Mouse (Mus musculus) ovary, adult 18-20 months (tissue): ENCODE measurements around the gene Zfp1.
"Not testable (repeated sequence)": the region's sequence is repeated elsewhere in the genome, so short reads cannot be mapped to it uniquely, and the experiment has no call there.

ENCODE experiments used
- DNase-seq: peaks from one replicate; pipeline ENCODE4 v3.0.0; 2022; ENCODE audit warnings: low spot score, mixed read lengths

The Zfp1 gene

DNA sequence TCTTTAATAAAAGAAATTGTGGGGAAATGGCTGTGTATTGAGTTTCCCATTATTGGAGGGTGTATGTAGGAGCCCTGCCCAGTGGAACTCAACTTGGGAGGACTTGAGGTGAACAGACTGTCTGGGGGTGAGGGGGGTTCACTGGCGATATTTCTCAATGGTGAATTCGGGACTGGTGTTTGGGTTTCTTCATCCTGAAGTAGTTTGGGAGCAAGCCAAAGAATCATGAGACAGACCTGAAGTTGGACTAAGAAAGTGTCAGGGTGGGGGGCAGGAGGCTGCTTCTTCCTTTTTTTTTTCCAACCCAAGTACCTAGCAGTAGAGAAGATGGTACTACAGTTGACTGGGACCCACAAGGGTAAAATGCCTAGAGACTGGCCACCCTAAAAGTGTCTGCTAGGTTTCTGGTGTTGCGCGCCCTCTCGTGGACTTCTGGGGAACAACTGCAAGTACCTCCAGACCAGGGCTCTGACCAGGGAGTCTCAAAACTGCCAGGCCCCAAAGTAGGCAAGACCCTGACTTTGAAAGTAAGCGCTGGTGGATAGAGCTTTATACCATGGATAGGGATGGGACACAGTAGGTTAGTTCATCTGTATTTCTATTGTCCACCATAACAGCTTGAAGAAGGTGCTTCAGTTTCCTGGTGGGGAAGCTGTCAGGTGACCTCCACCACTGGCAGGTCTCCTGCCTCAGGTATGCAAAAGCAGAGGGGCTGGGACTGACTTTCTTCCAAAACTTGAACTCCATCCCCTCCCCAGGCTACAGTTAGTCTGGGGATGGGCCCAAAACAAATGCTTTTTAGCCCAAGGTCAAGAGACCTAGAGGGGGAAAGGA lies 17.3 kb upstream of the Zfp1 start:
- DNase-seq = peak; percentile 38

DNA sequence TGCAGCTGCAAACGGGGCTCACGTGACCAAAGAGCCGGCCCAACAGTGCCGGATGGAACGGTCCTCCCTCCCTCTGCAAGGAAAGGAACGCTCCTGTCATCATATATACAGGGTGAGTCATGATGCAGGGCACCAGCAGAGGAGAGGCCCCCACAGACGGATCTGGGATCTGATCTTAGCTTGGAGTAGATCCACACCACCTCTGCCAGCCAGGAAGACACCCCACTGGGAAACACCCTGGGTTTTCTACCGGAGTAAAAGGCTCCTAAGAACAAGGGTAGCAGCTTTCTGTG lies 16.7 kb upstream of the Zfp1 start:
- DNase-seq = no peak

DNA sequence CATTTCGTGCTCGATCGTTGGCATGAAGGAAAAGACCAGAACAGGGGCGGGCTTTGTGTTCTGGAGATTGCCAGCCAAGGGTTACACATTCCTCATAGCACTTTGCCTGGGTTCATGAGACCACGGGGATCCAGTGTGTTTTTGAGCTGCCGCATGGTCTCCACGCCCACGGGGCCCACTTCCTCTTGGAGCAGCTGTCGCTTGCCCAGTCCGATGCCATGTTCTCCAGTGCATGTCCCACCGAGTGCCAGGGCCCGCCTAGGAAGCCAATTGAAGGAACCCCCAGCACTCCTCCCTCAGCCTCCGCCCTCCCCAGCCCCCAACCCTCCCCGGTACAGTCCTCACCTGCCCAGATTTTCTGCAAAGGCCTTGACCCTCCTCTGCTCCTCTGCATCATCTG lies 16.3 kb upstream of the Zfp1 start:
- no peak for DNase-seq

DNA sequence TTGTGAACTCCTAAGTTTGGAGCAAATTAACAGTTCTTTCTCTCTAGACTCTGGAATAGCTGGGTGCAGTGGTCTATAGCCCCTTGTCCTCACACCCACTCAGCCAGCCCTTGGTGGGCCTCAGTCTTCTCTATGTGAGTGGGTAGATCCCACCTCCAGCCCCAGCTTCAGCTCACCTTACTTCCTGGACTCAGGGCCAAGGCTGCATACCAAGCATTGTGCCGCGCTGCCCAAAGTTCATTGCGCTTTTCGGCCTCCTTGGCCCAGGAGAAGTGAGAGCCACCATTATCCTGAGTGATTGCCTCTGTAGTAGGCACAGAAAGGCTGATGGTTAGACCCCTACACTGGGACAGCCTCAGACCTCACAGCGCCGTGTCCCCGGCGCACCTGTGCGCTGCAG lies 15.3 kb upstream of the Zfp1 start:
- DNase-seq = no peak

DNA sequence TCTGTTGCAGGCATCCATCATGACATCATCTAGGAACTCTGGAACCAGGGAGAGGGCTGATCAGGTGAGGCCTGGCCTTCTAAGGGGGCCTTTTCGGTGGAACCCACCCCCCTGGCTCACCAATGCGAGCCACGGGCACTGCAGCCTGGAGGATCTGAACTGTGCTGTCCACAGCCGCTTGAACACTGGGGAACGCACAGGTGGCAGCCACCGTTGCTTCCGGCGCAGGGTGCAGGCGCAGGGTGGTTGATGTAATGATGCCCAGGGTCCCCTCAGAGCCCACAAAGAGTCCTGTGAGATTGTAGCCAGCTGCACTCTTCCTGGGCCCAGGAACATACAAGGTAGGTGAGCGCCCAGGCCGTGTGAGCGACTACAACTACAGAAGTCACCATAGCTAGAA lies 14.8 kb upstream of the Zfp1 start:
- DNase-seq = no peak

DNA sequence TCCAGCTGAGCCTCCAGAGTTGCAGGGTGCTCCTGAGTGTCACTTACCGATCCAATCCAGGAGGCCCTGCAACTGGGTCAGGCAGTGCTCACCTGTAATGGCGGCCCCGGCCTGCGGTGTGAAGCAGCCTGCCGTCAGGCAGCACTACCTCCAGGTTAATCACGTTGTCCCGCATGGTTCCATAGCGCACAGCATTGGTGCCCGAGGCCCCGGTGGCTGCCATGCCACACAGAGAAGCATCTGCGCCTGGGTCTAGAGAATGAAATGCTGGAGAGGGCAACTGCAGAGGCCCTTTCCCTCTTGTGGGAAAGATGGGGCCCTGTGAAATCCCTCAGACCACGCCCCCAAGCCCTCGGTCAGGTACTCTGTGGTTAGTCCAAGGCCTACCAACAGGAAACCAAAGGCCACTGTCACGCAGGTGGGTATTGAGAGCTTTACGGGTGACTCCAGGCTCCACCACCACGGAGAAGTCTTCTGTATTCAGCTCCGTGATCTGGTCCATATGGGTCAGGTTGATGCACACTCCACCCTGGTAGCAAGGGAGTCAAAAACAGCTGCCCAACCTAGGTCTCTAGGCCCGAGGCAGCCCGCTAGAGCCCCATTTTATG lies 14.2 kb upstream of the Zfp1 start:
- DNase-seq = no peak

DNA sequence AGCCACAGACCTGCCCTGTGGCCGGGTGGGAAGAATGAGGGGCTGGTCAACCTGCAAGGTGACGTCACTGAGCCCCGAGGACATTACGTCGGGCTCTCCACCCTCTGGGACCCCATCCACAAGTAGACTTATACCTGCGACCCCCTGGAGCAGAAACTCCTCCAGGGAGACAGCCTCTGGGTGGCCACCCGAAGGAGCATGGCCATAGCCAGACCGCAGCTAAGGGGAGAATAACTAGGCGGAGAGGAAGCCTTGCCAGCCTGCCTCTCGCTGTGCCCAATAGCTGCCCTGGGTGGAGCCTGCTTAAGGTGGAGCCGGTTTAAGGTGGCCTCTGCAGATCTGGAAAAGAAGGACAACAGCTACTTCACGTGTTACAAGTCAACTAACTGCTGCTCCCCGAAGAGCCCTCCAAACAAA lies 13.1 kb upstream of the Zfp1 start, which contains the start of gene Ldhd:
Gene Ldhd (minus strand): TSS at position 270 of the 417 bp plus-strand sequence.
- peak; percentile 58 for DNase-seq

DNA sequence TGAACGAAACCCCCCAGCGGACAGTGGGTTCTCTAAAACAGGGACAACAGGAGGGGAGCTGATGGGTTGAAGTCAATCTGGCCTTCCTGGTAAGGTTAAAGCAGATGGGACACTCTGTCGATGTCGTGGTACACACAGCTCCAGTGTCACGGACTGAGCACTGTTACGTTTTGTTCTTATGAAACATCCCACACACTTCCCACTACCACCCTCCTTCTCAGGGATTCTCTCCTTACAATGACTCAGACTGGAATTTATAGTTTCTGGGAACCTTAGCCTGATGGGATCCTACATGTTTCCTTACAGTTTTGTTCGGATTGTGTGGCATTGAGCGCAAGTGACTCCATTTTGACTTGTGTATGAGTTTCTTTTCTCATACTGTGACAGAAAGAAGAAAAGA lies 11.6 kb upstream of the Zfp1 start:
- DNase-seq = no peak

DNA sequence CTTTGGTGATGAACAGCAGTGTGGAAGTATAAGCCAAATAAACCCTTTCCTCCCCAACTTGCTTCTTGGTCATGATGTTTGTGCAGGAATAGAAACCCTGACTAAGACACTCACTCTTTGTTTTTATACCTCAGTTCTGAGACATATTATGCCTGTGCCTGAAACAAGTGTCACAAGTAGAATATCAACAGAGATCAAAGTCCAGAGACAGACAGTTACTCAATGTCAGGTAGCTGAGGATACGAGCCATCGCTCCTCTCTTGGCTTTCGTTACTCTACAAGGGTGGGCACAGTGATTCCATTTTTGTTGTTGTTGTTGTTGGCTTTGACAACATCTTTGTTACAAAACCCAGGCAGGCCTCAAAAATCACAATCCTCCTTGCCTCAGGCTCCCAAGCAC lies 10.2 kb upstream of the Zfp1 start:
- no peak for DNase-seq

GRCm38 (mm10) chr8:111638086-111638485 lies 5.1 kb upstream of the Zfp1 start:
- DNase-seq = no peak

DNA sequence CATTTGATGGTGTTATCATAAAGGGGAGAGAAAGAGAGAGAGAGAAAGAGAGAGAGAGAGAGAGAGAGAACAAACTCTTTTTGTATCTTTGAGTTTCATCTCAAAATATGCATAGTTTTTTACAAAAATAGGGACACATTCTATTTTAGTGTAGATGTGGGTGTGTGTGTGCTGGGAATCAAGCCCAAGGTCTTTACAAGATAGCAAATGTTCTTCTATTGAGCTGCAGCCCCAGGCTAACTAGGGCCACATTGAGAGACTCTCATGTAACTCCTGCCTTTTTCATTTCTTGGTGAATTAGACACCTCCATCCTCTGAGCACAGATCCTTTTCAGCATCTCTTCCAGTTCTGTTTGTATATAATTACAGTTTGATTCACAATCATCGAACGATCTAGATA lies 2.1 kb upstream of the Zfp1 start:
- no peak for DNase-seq

- no peak for DNase-seq
These were observed 705 bp upstream of the Zfp1 start for GRCm38 (mm10) chr8:111642496-111642895.

- DNase-seq = no peak
These were observed 300 bp upstream of the Zfp1 start for GRCm38 (mm10) chr8:111642939-111643263.

DNA sequence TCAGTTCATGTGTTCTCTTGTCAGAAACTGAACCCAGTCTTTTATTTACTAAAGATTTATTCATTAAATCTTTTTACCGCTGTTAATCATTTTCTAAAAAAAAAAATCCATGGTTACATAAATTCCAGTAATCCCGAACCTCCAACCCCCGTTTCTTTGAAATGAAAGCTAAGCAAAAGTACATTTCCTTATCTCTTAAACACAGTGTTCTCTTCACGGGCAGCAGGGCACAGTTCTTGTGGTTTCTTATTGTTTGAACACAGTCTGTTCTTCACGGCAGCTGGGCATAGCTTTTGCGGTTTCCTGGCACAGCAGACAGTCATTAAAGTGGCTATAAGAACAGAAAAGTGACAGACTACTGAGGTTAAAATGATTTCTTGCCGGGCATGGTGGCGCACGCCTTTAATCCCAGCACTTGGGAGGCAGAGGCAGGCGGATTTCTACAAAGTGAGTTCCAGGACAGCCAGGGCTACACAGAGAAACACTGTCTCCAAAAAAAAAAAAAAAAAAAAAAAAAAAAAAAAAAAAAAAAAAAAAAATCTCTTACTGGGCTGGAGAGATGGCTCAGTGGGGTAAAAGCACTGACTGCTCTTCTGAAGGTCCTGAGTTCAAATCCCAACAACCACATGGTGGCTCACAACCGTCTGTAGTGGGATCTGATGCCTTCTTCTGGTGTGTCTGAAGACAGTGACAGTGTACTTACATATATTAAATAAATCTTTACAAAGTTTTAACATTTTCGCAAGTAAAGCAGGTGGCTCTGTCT lies 1.3 kb downstream of the Zfp1 start:
- DNase-seq = not testable (repeated sequence)

DNA sequence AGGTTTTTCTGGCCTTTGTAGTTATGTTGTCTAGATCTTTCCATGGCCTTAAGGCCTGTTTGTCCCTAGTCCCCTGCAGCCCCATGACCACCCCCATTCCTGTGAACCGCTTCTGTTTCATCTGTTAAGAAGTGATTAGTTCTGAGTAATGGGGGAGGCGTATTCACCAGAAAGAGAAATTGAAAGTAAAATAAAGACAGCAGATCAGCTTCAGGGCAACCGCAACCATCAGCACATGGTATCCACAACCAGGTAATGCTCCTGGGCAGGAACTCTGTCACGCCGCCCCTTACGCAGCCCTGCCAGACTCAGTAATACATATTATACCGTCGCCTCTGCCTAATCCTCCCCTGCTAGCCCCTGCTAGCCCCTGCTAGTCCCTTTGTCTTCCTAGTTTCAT lies 2.5 kb downstream of the Zfp1 start:
- DNase-seq = no peak

- DNase-seq = no peak
These were observed 5.6 kb downstream of the Zfp1 start for GRCm38 (mm10) chr8:111648834-111649233.

GRCm38 (mm10) chr8:111650651-111651050 lies 7.5 kb downstream of the Zfp1 start:
- DNase-seq = no peak

DNA sequence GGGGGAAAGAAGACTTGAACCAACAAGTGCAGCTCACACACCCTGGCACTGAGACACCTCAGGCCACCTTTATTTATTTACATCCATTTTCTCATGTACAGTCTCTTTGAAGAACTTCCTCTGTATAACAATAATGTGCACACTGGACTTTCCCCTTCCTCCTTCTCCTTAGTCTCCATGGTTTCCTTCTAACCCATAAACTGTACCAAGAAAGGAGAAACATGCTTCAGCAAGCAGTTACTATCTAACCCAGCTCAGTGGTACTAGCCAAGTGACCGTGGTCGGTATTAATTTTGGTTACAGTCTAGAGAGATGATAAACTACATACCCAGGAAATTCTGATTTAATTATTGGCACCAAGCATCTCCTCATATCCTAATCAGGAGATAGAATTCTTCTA lies 10.3 kb downstream of the Zfp1 start:
- DNase-seq = no peak

DNA sequence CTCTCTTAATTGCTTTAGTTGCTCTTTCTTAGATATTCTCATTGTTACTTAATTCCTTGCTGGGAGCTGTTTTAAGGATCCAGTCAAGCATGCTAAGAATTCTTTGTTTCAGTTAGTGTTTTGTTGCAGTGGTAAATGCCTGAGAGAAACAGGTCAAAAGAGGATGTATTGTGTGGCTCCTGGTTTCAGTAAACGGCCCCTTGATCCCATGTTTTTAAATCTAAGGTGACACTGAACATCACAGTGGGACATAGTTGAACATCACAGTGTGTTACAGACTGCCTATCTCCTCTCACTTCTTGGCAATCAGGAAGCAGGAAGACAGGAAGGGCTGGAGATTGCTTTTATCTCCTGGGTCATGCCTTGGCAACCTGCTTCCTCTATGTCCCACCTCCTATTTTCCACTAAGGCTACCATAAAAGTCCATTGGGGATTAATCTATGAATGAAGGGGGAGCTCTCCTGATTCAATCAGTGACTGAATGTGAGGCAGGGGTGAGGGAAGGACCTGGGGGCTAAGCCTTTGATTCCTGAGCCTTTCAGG lies 14.2 kb downstream of the Zfp1 start:
- no peak for DNase-seq

GRCm38 (mm10) chr8:111658819-111659423 lies 15.7 kb downstream of the Zfp1 start:
- DNase-seq = no peak

GRCm38 (mm10) chr8:111662473-111662872 lies 19.3 kb downstream of the Zfp1 start:
- DNase-seq = peak; percentile 48

- no peak for DNase-seq
These were observed 23.6 kb downstream of the Zfp1 start for GRCm38 (mm10) chr8:111666751-111667150.

DNA sequence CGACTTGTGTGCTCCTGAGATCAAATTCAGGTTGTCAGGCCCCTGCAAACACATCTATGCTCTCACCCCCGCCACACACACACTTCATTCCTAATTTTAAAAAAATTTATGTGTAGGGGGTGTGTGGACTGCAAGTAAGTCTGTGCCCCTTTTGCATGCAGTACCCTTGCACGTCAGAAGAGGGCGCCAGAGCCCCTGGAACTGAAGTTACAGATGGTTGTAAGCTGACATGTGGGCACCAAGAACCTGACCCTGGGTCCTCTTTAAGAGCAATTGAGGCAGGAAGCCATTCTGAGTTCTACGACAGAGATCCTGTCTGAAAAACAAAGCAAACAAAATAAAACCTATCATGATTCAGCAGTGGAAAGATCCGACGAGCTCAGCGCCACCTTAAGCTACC lies 33.0 kb downstream of the Zfp1 start:
- no peak for DNase-seq
